Mouse (Mus musculus) hindlimb bud, embryonic 11.5 days (tissue): ENCODE data around the gene Amz2.

Experiments
- DNase-seq: peaks from one replicate; pipeline ENCODE4 v3.0.0-alpha.2; 2012; ENCODE audit warnings: low read depth, low spot score; ENCODE audit errors: extremely low spot score

Gene Amz2

GRCm38 (mm10) chr11:109420567-109420962 lies 5.2 kb upstream of the Amz2 start:
- DNase-seq, result no peak

- no peak for DNase-seq
Observed at GRCm38 (mm10) chr11:109421205-109421604, 4.5 kb upstream of the Amz2 start.

- no peak for DNase-seq
Observed at GRCm38 (mm10) chr11:109422263-109422662, 3.5 kb upstream of the Amz2 start.

GRCm38 (mm10) chr11:109423294-109423693 lies 2.5 kb upstream of the Amz2 start:
- DNase-seq, result no peak

GRCm38 (mm10) chr11:109426272-109426586 lies 483 bp downstream of the Amz2 start:
- DNase-seq, result no peak

GRCm38 (mm10) chr11:109427353-109427752 lies 1.6 kb downstream of the Amz2 start:
- DNase-seq, result no peak

- DNase-seq, result no peak
Observed at GRCm38 (mm10) chr11:109434233-109434798, 8.6 kb downstream of the Amz2 start.

GRCm38 (mm10) chr11:109436889-109437288 lies 11.1 kb downstream of the Amz2 start:
- no peak for DNase-seq

- no peak for DNase-seq
Observed at GRCm38 (mm10) chr11:109439209-109439608, 13.5 kb downstream of the Amz2 start.

GRCm38 (mm10) chr11:109439829-109440340 lies 14.1 kb downstream of the Amz2 start:
- DNase-seq, result no peak

GRCm38 (mm10) chr11:109440641-109441040 lies 14.9 kb downstream of the Amz2 start:
- no peak for DNase-seq

- DNase-seq, result no peak
Observed at GRCm38 (mm10) chr11:109441119-109441518, 15.4 kb downstream of the Amz2 start.

GRCm38 (mm10) chr11:109442166-109442730 lies 16.5 kb downstream of the Amz2 start:
- no peak for DNase-seq

- DNase-seq, result no peak
Observed at GRCm38 (mm10) chr11:109443468-109444263, 17.9 kb downstream of the Amz2 start.

GRCm38 (mm10) chr11:109444600-109444999 lies 18.9 kb downstream of the Amz2 start:
- no peak for DNase-seq

- DNase-seq, result no peak
Observed at GRCm38 (mm10) chr11:109445438-109446035, 19.8 kb downstream of the Amz2 start.

- no peak for DNase-seq
Observed at GRCm38 (mm10) chr11:109451169-109451568, 25.4 kb downstream of the Amz2 start.

GRCm38 (mm10) chr11:109456261-109456660 lies 30.5 kb downstream of the Amz2 start:
- no peak for DNase-seq

GRCm38 (mm10) chr11:109458165-109458564 lies 32.4 kb downstream of the Amz2 start:
- DNase-seq, result no peak

- DNase-seq, result no peak
Observed at GRCm38 (mm10) chr11:109460586-109460985, 34.8 kb downstream of the Amz2 start.

- no peak for DNase-seq
Observed at GRCm38 (mm10) chr11:109465068-109465467, 39.3 kb downstream of the Amz2 start.

GRCm38 (mm10) chr11:109466987-109467386 lies 41.2 kb downstream of the Amz2 start:
- no peak for DNase-seq
